14 mouse cellular contexts compared by ENCODE assay signal in the genomic region with DNA sequence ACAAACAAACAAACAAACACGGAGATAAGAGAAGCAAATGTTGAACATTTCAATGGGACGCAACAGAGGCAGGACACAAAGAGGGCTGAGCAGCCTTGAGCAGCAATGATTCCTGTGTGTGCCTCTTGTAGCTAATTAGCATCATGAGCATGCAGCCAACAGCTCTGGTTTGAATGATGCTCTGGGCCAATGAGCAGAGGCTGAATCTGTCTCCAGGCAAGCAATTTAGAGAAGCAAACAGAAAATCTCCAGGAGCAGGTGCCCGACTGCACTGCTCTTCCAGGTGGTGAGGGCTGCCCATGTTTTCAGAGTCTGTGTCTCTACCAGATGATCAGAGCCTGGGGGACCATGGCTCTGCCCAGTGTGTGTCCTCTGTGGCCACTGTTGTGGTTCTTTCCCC.
A peak's percentile ranks its signal among the peaks of the same experiment; 100 is the strongest.
DNase-seq lines count a peak whose midpoint lies in the region; ATAC-seq lines count a peak whose summit lies in the region.
"Had no signal": no experiment of that assay in that cellular context is flagged by ENCODE, and none has a peak within 500 bp of the region (broad histone marks: within the 10 kb centered on the region; RNA-seq: fewer than 3 reads in every experiment).

No protein-coding gene starts in this region.

- H3K4me3 ChIP-seq in hindbrain, embryonic 14.5 days (replicated peaks; ENCODE audit: low read length) = no peak overlapping the region
- no peak overlapping the region for H3K4me3 ChIP-seq in hindbrain, embryonic 12.5 days
- no peak overlapping the region for H3K4me3 ChIP-seq in hindbrain, embryonic 16.5 days (ENCODE audit: low read length)
- H3K4me3 ChIP-seq: left cerebral cortex, adult 2 months had no signal

- DNase-seq in hindbrain, embryonic 14.5 days (ENCODE audit: low spot score) = peak; percentile 40
- DNase-seq in Muller cell, postnatal 12 days (ENCODE audit: inconsistent ontology term) = peak; percentile 19
- peak; percentile 52 for DNase-seq in cerebellum, adult 11-12 months
- DNase-seq in adrenal gland, postnatal 36 days = no peak
- no peak for DNase-seq in urinary bladder, postnatal 25 days (ENCODE audit: low spot score)
- DNase-seq: kidney, adult 8-10 months; kidney, postnatal 4 days; liver, postnatal 0 days; lung, postnatal 4 days; right cerebral cortex, postnatal 4 days; thymus, adult 2 months had no signal

- ATAC-seq in hindbrain, embryonic 14.5 days (ENCODE audit: low FRiP score) = peak; percentile 31; the same call in 1 of the 2 replicates
- no peak for ATAC-seq in hindbrain, embryonic 12.5 days (ENCODE audit: low FRiP score)
- peak; percentile 78 for ATAC-seq in hindbrain, embryonic 16.5 days
- ATAC-seq: liver, postnatal 0 days had no signal

- no peaks in the 10 kb centered on the region for H3K9me3 ChIP-seq in hindbrain, embryonic 14.5 days (ENCODE audit: control insufficient read depth, low read length)
- no peaks in the 10 kb centered on the region for H3K9me3 ChIP-seq in hindbrain, embryonic 12.5 days (replicated peaks)
- no peaks in the 10 kb centered on the region for H3K9me3 ChIP-seq in hindbrain, embryonic 16.5 days (ENCODE audit: control insufficient read depth, low read length)

- peak overlapping the region; percentile 47 for H3K27ac ChIP-seq in hindbrain, embryonic 14.5 days
- no peak overlapping the region for H3K27ac ChIP-seq in hindbrain, embryonic 12.5 days
- no peak overlapping the region for H3K27ac ChIP-seq in hindbrain, embryonic 16.5 days (ENCODE audit: low read depth, low read length)
- H3K27ac ChIP-seq: left cerebral cortex, adult 2 months had no signal

- 66% methylated on average over 3 of the region's 3 CpGs for whole genome bisulfite sequencing in hindbrain, embryonic 14.5 days
- WGBS in hindbrain, embryonic 12.5 days = 75% methylated on average over 3 of the region's 3 CpGs
- WGBS in hindbrain, embryonic 16.5 days = 48% methylated on average over 3 of the region's 3 CpGs

- H3K36me3 ChIP-seq in hindbrain, embryonic 14.5 days (replicated peaks; ENCODE audit: control insufficient read depth, insufficient read depth) = no peaks in the 10 kb centered on the region
- H3K36me3 ChIP-seq in hindbrain, embryonic 12.5 days = no peaks in the 10 kb centered on the region
- no peaks in the 10 kb centered on the region for H3K36me3 ChIP-seq in hindbrain, embryonic 16.5 days (ENCODE audit: control insufficient read depth, insufficient read depth, low read length)

- H3K27me3 ChIP-seq in hindbrain, embryonic 14.5 days (ENCODE audit: control insufficient read depth, insufficient read depth, low read length) = no peaks in the 10 kb centered on the region
- H3K27me3 ChIP-seq in hindbrain, embryonic 12.5 days = no peaks in the 10 kb centered on the region
- H3K27me3 ChIP-seq in hindbrain, embryonic 16.5 days (replicated peaks; ENCODE audit: control insufficient read depth, insufficient read depth, low read length) = no peaks in the 10 kb centered on the region

- no peak overlapping the region for H3K4me2 ChIP-seq in hindbrain, embryonic 14.5 days (replicated peaks)
- H3K4me2 ChIP-seq in hindbrain, embryonic 12.5 days (replicated peaks) = no peak overlapping the region
- no peak overlapping the region for H3K4me2 ChIP-seq in hindbrain, embryonic 16.5 days (ENCODE audit: low read length)

- H3K4me1 ChIP-seq in hindbrain, embryonic 14.5 days (replicated peaks; ENCODE audit: control insufficient read depth, insufficient read depth, low read length) = peaks cover 7% of the 10 kb centered on the region; the same call in 1 of the 2 replicates
- peaks cover 4% of the 10 kb centered on the region; the same call in 1 of the 2 replicates for H3K4me1 ChIP-seq in hindbrain, embryonic 12.5 days
- no peaks in the 10 kb centered on the region; the same call in 1 of the 2 replicates for H3K4me1 ChIP-seq in hindbrain, embryonic 16.5 days (ENCODE audit: control insufficient read depth, insufficient read depth, low read depth, low read length)

- no peak overlapping the region for H3K9ac ChIP-seq in hindbrain, embryonic 14.5 days
- H3K9ac ChIP-seq in hindbrain, embryonic 12.5 days = no peak overlapping the region
- H3K9ac ChIP-seq in hindbrain, embryonic 16.5 days (ENCODE audit: low read depth, low read length) = no peak overlapping the region
- H3K9ac ChIP-seq: liver, postnatal 0 days had no signal

Comparison
In these comparisons a context has a peak if more than half of its experiments do, and no peak if none do; other contexts are left out.
1. DNase-seq: peak in hindbrain, embryonic 14.5 days (single experiment), Muller cell, postnatal 12 days (single experiment) and cerebellum, adult 11-12 months (single experiment); none in adrenal gland, postnatal 36 days (0 of 2) and urinary bladder, postnatal 25 days (single experiment).